Mouse (Mus musculus) C2C12 (cell line): ENCODE results near the gene Tmem30c.

Experiments
- CTCF ChIP-seq: IDR thresholded peaks from one replicate; pipeline ENCODE4 v1.5.1; 2011; ENCODE audit not compliant: control insufficient read depth, insufficient read depth, insufficient read length
- FOSL1 ChIP-seq: IDR thresholded peaks from one replicate; pipeline ENCODE4 v1.8.0; 2011; ENCODE audit warnings: mild to moderate bottlenecking, low read length; ENCODE audit not compliant: poor library complexity, insufficient read depth, severe bottlenecking
- MAX ChIP-seq: IDR thresholded peaks from one replicate; pipeline ENCODE4 v1.6.1; 2011; ENCODE audit warnings: mild to moderate bottlenecking, control low read depth
- USF1 ChIP-seq: IDR thresholded peaks from one replicate; pipeline ENCODE4 v1.6.1; 2011; ENCODE audit warnings: low read depth, mild to moderate bottlenecking, control low read depth, moderate library complexity

- TF ChIP-seq CTCF (no peak), FOSL1 (no peak), USF1 (no peak), MAX (no peak)
Measured at GRCm38 (mm10) chr16:57291696-57292095, 969 bp downstream of the Tmem30c start.
